Mouse (Mus musculus): Measurements from ENCODE around the gene Dchs1. TPM values are rescaled to one million over a fixed set of nuclear protein-coding genes. Genes with fewer than 3 reads are reported as not detected.

The Dchs1 gene
- polyA plus RNA-seq, 1 experiment from 2014 or later: 21.0 TPM

GRCm38 (mm10) chr7:105806716-105807115 lies 19.3 kb upstream of the Dchs1 start:
- no peaks in the 10 kb centered on the region for H3K27me3 ChIP-seq
- ATAC-seq (ENCODE audit: insufficient number of reproducible peaks, insufficient read depth, low FRiP score, low TSS enrichment, low read depth): no peak
- H3K36me3 ChIP-seq: peaks cover 27% of the 10 kb centered on the region
- no peaks in the 10 kb centered on the region for H3K9me3 ChIP-seq
- 54% methylated on average over 2 of the region's 2 CpGs for WGBS
- H3K4me2 ChIP-seq: no peak overlapping the region
- H3K27ac ChIP-seq: no peak overlapping the region
- H3K4me1 ChIP-seq: peaks cover 8% of the 10 kb centered on the region
- H3K4me3 ChIP-seq: no peak overlapping the region
- H3K9ac ChIP-seq: no peak overlapping the region

GRCm38 (mm10) chr7:105806125-105806524 lies 18.7 kb upstream of the Dchs1 start:
- no peak for ATAC-seq (ENCODE audit: insufficient number of reproducible peaks, insufficient read depth, low FRiP score, low TSS enrichment, low read depth)
- H3K4me3 ChIP-seq: no peak overlapping the region
- no peak overlapping the region for H3K27ac ChIP-seq

GRCm38 (mm10) chr7:105803428-105803827 lies 16.0 kb upstream of the Dchs1 start:
- ATAC-seq (ENCODE audit: insufficient number of reproducible peaks, insufficient read depth, low FRiP score, low TSS enrichment, low read depth): no peak
- Histone ChIP-seq H3K4me3 (no peak overlapping the region), H3K4me1 (no peaks in the 10 kb centered on the region), H3K27me3 (no peaks in the 10 kb centered on the region), H3K9me3 (no peaks in the 10 kb centered on the region), H3K36me3 (peaks cover 13% of the 10 kb centered on the region), H3K9ac (no peak overlapping the region), H3K27ac (no peak overlapping the region), H3K4me2 (no peak overlapping the region)

More at GRCm38 (mm10) chr7:105806125-105806524, 18.7 kb upstream of the Dchs1 start:
- Histone ChIP-seq H3K4me2 (no peak overlapping the region), H3K9ac (no peak overlapping the region), H3K36me3 (peaks cover 27% of the 10 kb centered on the region), H3K4me1 (peaks cover 8% of the 10 kb centered on the region), H3K9me3 (no peaks in the 10 kb centered on the region), H3K27me3 (no peaks in the 10 kb centered on the region)
- WGBS: 80% methylated on average over 5 of the region's 5 CpGs

- Histone ChIP-seq H3K4me3 (no peak overlapping the region), H3K9me3 (no peaks in the 10 kb centered on the region), H3K9ac (no peak overlapping the region)
These were observed 15.3 kb upstream of the Dchs1 start for GRCm38 (mm10) chr7:105802771-105803170.

GRCm38 (mm10) chr7:105802312-105802711 lies 14.9 kb upstream of the Dchs1 start:
- no peak for ATAC-seq (ENCODE audit: insufficient number of reproducible peaks, insufficient read depth, low FRiP score, low TSS enrichment, low read depth)
- no peaks in the 10 kb centered on the region for H3K9me3 ChIP-seq
- WGBS: 46% methylated on average over 2 of the region's 2 CpGs
- no peaks in the 10 kb centered on the region for H3K4me1 ChIP-seq
- peaks cover 2% of the 10 kb centered on the region; the same call in 1 of the 2 replicates for H3K36me3 ChIP-seq
- no peak overlapping the region for H3K4me2 ChIP-seq
- no peaks in the 10 kb centered on the region for H3K27me3 ChIP-seq
- H3K9ac ChIP-seq: no peak overlapping the region
- no peak overlapping the region for H3K27ac ChIP-seq
- no peak overlapping the region for H3K4me3 ChIP-seq

More at GRCm38 (mm10) chr7:105802771-105803170, 15.3 kb upstream of the Dchs1 start:
- Histone ChIP-seq H3K27ac (no peak overlapping the region), H3K27me3 (no peaks in the 10 kb centered on the region), H3K36me3 (peaks cover 6% of the 10 kb centered on the region), H3K4me1 (no peaks in the 10 kb centered on the region), H3K4me2 (no peak overlapping the region)
- 35% methylated on average over 1 of the region's 1 CpGs for WGBS
- no peak for ATAC-seq (ENCODE audit: insufficient number of reproducible peaks, insufficient read depth, low FRiP score, low TSS enrichment, low read depth)

GRCm38 (mm10) chr7:105796972-105797371 lies 9.5 kb upstream of the Dchs1 start:
- Histone ChIP-seq H3K27ac (no peak overlapping the region), H3K4me3 (no peak overlapping the region)
- 80% methylated on average over 3 of the region's 3 CpGs for WGBS

GRCm38 (mm10) chr7:105795759-105796366 lies 8.4 kb upstream of the Dchs1 start:
- Histone ChIP-seq H3K9ac (no peak overlapping the region), H3K9me3 (no peaks in the 10 kb centered on the region), H3K27me3 (no peaks in the 10 kb centered on the region), H3K4me1 (no peaks in the 10 kb centered on the region), H3K36me3 (no peaks in the 10 kb centered on the region), H3K27ac (no peak overlapping the region), H3K4me2 (no peak overlapping the region), H3K4me3 (no peak overlapping the region)
- 18% methylated on average over 7 of the region's 7 CpGs for WGBS
- ATAC-seq (ENCODE audit: insufficient number of reproducible peaks, insufficient read depth, low FRiP score, low TSS enrichment, low read depth): no peak

More at GRCm38 (mm10) chr7:105796972-105797371, 9.5 kb upstream of the Dchs1 start:
- Histone ChIP-seq H3K9ac (no peak overlapping the region), H3K4me1 (no peaks in the 10 kb centered on the region), H3K4me2 (no peak overlapping the region), H3K36me3 (no peaks in the 10 kb centered on the region), H3K9me3 (no peaks in the 10 kb centered on the region), H3K27me3 (no peaks in the 10 kb centered on the region)
- no peak for ATAC-seq (ENCODE audit: insufficient number of reproducible peaks, insufficient read depth, low FRiP score, low TSS enrichment, low read depth)

GRCm38 (mm10) chr7:105793701-105794100 lies 6.2 kb upstream of the Dchs1 start:
- H3K27ac ChIP-seq: no peak overlapping the region
- no peak for ATAC-seq (ENCODE audit: insufficient number of reproducible peaks, insufficient read depth, low FRiP score, low TSS enrichment, low read depth)
- no peaks in the 10 kb centered on the region for H3K27me3 ChIP-seq

GRCm38 (mm10) chr7:105791147-105791546 lies 3.7 kb upstream of the Dchs1 start:
- no peak for ATAC-seq (ENCODE audit: insufficient number of reproducible peaks, insufficient read depth, low FRiP score, low TSS enrichment, low read depth)
- WGBS: 78% methylated on average over 1 of the region's 1 CpGs
- no peaks in the 10 kb centered on the region for H3K9me3 ChIP-seq
- no peaks in the 10 kb centered on the region for H3K27me3 ChIP-seq
- H3K4me1 ChIP-seq: peaks cover 15% of the 10 kb centered on the region
- no peak overlapping the region for H3K27ac ChIP-seq
- H3K36me3 ChIP-seq: no peaks in the 10 kb centered on the region
- no peak overlapping the region for H3K4me2 ChIP-seq
- no peak overlapping the region for H3K4me3 ChIP-seq
- H3K9ac ChIP-seq: no peak overlapping the region

More at GRCm38 (mm10) chr7:105793701-105794100, 6.2 kb upstream of the Dchs1 start:
- Histone ChIP-seq H3K4me1 (peaks cover 3% of the 10 kb centered on the region; the same call in 1 of the 2 replicates), H3K4me2 (no peak overlapping the region), H3K36me3 (no peaks in the 10 kb centered on the region), H3K9me3 (no peaks in the 10 kb centered on the region), H3K4me3 (no peak overlapping the region), H3K9ac (no peak overlapping the region)
- 80% methylated on average over 7 of the region's 7 CpGs for WGBS

- peak overlapping the region; percentile 85 for H3K4me2 ChIP-seq
- H3K4me3 ChIP-seq: peak overlapping the region; percentile 75
- H3K27me3 ChIP-seq: no peaks in the 10 kb centered on the region
- H3K9ac ChIP-seq: peak overlapping the region; percentile 98
- H3K36me3 ChIP-seq: peaks cover 16% of the 10 kb centered on the region
- no peaks in the 10 kb centered on the region for H3K9me3 ChIP-seq
- peak overlapping the region; percentile 91 for H3K27ac ChIP-seq
- 3% methylated on average over 20 of the region's 20 CpGs for WGBS
- ATAC-seq (ENCODE audit: insufficient number of reproducible peaks, insufficient read depth, low FRiP score, low TSS enrichment, low read depth): peak; percentile 49; the same call in 1 of the 2 replicates
- H3K4me1 ChIP-seq: peaks cover 52% of the 10 kb centered on the region
These were observed 759 bp downstream of the Dchs1 start for GRCm38 (mm10) chr7:105786506-105787284.

- H3K27me3 ChIP-seq: no peaks in the 10 kb centered on the region
- H3K27ac ChIP-seq: no peak overlapping the region
- peak overlapping the region; percentile 75 for H3K4me3 ChIP-seq
- peaks cover 35% of the 10 kb centered on the region for H3K36me3 ChIP-seq
- no peak for ATAC-seq (ENCODE audit: insufficient number of reproducible peaks, insufficient read depth, low FRiP score, low TSS enrichment, low read depth)
- WGBS: 17% methylated on average over 4 of the region's 4 CpGs
- peak overlapping the region; percentile 55 for H3K9ac ChIP-seq
- peak overlapping the region; percentile 85 for H3K4me2 ChIP-seq
- H3K9me3 ChIP-seq: no peaks in the 10 kb centered on the region
- peaks cover 68% of the 10 kb centered on the region for H3K4me1 ChIP-seq
These were observed 2.9 kb downstream of the Dchs1 start for GRCm38 (mm10) chr7:105784556-105784955.

- Histone ChIP-seq H3K4me3 (0 out of 2 replicates have a peak overlapping the region, but pooled peaks have one; percentile 75), H3K4me1 (peaks cover 73% of the 10 kb centered on the region), H3K27ac (no peak overlapping the region), H3K9me3 (no peaks in the 10 kb centered on the region), H3K36me3 (peaks cover 35% of the 10 kb centered on the region), H3K4me2 (peak overlapping the region; percentile 85), H3K9ac (0 out of 2 replicates have a peak overlapping the region, but pooled peaks have one; percentile 55), H3K27me3 (no peaks in the 10 kb centered on the region)
- 27% methylated on average over 4 of the region's 4 CpGs for WGBS
- ATAC-seq (ENCODE audit: insufficient number of reproducible peaks, insufficient read depth, low FRiP score, low TSS enrichment, low read depth): no peak
These were observed 3.6 kb downstream of the Dchs1 start for GRCm38 (mm10) chr7:105783861-105784260.
